Mouse (Mus musculus): ENCODE measurements at regions not wholly inside any gene's neighbourhood (a gene's known extent, or its start where the extent isn't known, plus 50 kb on each side); places are given as distances from the start of the nearest gene placed in this dataset.
"Not testable (repeated sequence)": the region's sequence is repeated elsewhere in the genome, so short reads cannot be mapped to it uniquely, and the experiment has no call there.

GRCm38 (mm10) chr17:82904961-82905360 lies 310.1 kb upstream of the Pkdcc start:
- ATAC-seq (replicated peaks; ENCODE audit: low FRiP score, low TSS enrichment, poor library complexity, severe bottlenecking), result no peak

- no peak for ATAC-seq (replicated peaks; ENCODE audit: low FRiP score, low TSS enrichment, poor library complexity, severe bottlenecking)
These were observed 309.6 kb upstream of the Pkdcc start for GRCm38 (mm10) chr17:82905483-82905882.

GRCm38 (mm10) chr17:82909189-82909588 lies 305.9 kb upstream of the Pkdcc start:
- ATAC-seq (replicated peaks; ENCODE audit: low FRiP score, low TSS enrichment, poor library complexity, severe bottlenecking), result no peak

DNA sequence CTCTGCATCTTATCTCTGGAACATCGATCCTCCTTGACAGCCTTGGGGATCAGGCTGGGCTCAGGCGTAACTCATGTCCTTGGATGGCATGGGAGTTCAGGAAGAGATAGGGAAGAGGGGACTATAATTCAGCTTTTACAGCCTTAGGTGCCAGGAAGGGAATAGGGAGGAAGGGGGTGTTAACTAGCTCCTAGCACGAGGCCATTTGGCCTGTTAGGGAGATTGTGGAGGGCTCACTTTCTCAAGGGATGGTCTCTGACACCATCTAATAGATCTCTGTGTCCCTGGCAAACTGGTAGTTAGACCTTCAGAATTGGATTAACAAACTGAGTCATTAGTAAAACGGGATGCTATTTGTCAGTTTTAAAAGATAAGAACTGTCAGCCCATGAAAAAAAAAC lies 292.1 kb upstream of the Pkdcc start:
- ATAC-seq (replicated peaks; ENCODE audit: low FRiP score, low TSS enrichment, poor library complexity, severe bottlenecking), result not testable (repeated sequence)

GRCm38 (mm10) chr17:82925751-82926150 lies 289.3 kb upstream of the Pkdcc start:
- ATAC-seq (replicated peaks; ENCODE audit: low FRiP score, low TSS enrichment, poor library complexity, severe bottlenecking), result no peak

- no peak for ATAC-seq (replicated peaks; ENCODE audit: low FRiP score, low TSS enrichment, poor library complexity, severe bottlenecking)
These were observed 287.4 kb upstream of the Pkdcc start for GRCm38 (mm10) chr17:82927681-82928080.

- no peak for ATAC-seq (replicated peaks; ENCODE audit: low FRiP score, low TSS enrichment, poor library complexity, severe bottlenecking)
These were observed 285.6 kb upstream of the Pkdcc start for GRCm38 (mm10) chr17:82929511-82929910.

DNA sequence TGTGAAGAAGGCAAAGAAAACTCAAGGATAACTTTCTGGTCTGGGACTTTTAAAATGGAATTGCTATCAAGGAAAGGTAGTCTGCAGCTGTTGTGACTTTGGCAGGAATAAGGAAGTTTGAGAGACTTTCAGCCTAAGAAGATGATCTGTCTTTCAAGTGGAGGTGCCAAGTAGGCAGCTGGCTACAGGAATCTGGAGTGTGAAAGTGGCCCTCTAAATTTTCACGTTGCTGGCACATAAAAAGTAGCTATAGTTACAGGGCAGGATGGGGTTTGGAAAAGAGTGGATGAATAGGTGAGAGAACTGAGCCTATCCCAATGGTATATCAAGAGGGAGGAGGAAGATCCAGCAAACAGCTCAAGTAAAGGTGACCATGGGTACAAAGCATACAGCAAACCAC lies 284.4 kb upstream of the Pkdcc start:
- no peak for ATAC-seq (replicated peaks; ENCODE audit: low FRiP score, low TSS enrichment, poor library complexity, severe bottlenecking)

- ATAC-seq (replicated peaks; ENCODE audit: low FRiP score, low TSS enrichment, poor library complexity, severe bottlenecking), result no peak
These were observed 283.6 kb upstream of the Pkdcc start for GRCm38 (mm10) chr17:82931476-82931875.

DNA sequence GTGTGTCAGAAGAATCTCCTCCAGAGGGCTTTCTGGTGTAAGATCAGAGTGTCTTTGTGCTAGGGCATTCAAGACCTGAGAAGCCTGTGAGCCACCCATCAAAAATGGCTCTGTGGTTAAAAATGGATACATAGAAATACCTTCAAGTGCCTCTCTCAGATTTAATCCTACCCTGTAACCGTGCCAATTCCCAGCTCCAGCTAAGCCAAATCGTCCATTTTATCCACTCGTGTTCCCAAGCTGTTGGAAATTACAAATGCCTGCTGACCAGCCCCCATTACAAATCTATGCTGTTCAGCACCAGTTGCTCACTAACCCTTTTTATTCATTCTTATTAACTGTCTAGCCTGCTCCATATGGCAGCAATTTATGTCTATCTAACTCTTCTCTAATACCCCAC lies 278.3 kb upstream of the Pkdcc start:
- ATAC-seq (replicated peaks; ENCODE audit: low FRiP score, low TSS enrichment, poor library complexity, severe bottlenecking), result no peak

- no peak for ATAC-seq (replicated peaks; ENCODE audit: low FRiP score, low TSS enrichment, poor library complexity, severe bottlenecking)
These were observed 269.0 kb upstream of the Pkdcc start for GRCm38 (mm10) chr17:82946083-82946482.

DNA sequence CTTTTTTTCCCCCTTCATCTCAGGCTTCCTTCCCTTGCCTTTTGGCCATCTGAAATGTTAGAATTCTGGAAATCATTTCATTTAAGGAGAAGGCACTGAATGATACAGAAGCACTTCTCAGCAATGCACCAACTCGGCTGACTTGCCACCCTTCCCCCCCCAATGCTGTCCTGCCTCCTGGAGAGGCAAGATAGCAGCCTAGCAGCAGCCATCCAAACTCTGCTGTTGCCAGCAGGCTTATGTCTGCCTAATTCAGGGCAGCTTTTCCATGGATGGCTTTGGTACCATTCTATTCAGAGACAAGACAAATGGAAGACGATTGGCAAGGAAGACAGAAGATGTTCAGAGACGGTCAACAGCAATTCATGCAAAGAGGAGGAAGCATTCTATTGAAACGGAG lies 265.3 kb upstream of the Pkdcc start:
- no peak for ATAC-seq (replicated peaks; ENCODE audit: low FRiP score, low TSS enrichment, poor library complexity, severe bottlenecking)

- ATAC-seq (replicated peaks; ENCODE audit: low FRiP score, low TSS enrichment, poor library complexity, severe bottlenecking), result no peak
These were observed 264.8 kb upstream of the Pkdcc start for GRCm38 (mm10) chr17:82950268-82950667.

DNA sequence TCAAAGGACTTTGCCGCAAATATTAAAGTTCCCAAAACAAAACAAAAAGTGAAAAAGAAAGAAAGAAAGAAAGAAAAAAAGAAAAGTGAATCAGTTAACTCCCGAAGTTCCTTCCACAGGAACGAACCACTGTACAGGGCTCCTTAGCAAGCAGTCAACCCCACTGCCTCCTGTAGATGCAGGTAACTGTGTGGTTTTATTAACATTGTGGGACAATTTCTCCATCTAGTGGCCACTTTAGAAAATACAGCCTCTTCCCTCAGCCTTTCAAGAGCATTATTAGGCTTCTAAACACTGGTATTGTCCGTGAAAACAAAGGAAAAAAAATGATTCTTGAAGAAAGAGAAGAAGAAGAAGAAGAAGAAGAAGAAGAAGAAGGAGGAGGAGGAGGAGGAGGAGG lies 257.7 kb upstream of the Pkdcc start:
- peak; percentile 70; the same call in 1 of the 2 replicates for ATAC-seq (replicated peaks; ENCODE audit: low FRiP score, low TSS enrichment, poor library complexity, severe bottlenecking)

- ATAC-seq (replicated peaks; ENCODE audit: low FRiP score, low TSS enrichment, poor library complexity, severe bottlenecking), result no peak
These were observed 251.7 kb upstream of the Pkdcc start for GRCm38 (mm10) chr17:82963374-82963773.

DNA sequence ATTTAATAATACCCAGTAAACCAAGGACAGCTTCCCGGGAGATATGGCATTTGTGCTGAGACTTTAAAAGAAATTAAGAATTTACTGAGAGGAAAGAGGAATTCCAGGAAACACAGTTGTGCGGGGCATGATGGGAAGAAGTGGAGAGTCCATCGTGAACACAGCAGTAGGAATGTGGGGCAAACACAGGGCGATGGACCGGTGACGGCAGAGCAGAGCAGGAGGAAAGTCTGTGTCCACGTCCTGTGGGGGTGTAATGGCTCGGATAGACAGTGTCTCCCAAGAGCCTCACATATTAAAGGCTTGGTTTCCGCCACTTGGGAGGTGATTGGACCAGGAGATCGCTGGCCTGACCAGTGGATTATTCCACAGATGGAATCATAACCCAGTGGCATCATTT lies 215.4 kb upstream of the Pkdcc start:
- no peak for ATAC-seq (replicated peaks; ENCODE audit: low FRiP score, low TSS enrichment, poor library complexity, severe bottlenecking)

- no peak for ATAC-seq (replicated peaks; ENCODE audit: low FRiP score, low TSS enrichment, poor library complexity, severe bottlenecking)
These were observed 214.7 kb upstream of the Pkdcc start for GRCm38 (mm10) chr17:83000411-83000810.

DNA sequence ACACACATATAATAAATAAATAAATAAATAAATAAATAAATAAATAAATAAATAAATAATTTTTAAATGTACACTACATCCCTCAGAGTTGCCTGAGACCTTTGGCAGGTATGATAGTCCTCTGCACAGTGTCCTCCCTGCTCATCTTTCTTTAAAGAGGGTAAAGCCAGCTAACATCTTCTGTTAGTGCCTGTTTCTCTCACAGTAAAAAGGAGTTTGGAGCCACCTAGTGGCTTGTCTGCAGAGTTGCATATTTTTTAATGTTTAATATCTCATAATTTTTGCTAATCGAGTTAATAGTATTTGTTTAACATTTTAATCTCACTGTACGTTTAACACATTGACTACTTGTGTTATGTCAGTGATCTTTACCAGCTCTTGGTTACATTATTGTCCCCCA lies 213.5 kb upstream of the Pkdcc start:
- peak; percentile 65; the same call in 1 of the 2 replicates for ATAC-seq (replicated peaks; ENCODE audit: low FRiP score, low TSS enrichment, poor library complexity, severe bottlenecking)

DNA sequence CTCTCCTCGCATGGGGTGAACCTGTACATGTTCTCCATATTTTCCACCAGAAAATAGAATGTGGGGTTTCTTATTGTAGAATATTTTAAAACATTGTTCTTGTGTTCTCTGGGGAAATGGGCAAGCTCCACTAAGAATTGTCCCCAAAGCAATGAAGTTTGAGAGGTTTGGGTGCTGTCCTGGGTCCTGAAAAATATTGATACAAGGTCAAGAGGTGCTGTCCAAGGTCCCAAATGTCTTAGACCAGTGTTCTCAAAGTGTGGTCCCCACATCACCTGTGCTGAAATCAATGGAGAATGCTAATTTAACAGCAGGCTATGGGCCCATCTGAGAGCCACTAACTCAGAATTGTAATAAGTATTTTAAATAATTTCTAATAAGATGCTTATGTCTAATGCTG lies 204.2 kb upstream of the Pkdcc start:
- no peak; the same call in 1 of the 2 replicates for ATAC-seq (replicated peaks; ENCODE audit: low FRiP score, low TSS enrichment, poor library complexity, severe bottlenecking)

GRCm38 (mm10) chr17:83015656-83016055 lies 199.4 kb upstream of the Pkdcc start:
- no peak for ATAC-seq (replicated peaks; ENCODE audit: low FRiP score, low TSS enrichment, poor library complexity, severe bottlenecking)

GRCm38 (mm10) chr17:83016936-83017335 lies 198.2 kb upstream of the Pkdcc start:
- no peak for ATAC-seq (replicated peaks; ENCODE audit: low FRiP score, low TSS enrichment, poor library complexity, severe bottlenecking)

GRCm38 (mm10) chr17:83019267-83019666 lies 195.8 kb upstream of the Pkdcc start:
- ATAC-seq (replicated peaks; ENCODE audit: low FRiP score, low TSS enrichment, poor library complexity, severe bottlenecking), result no peak
